ENCODE assay signal across 14 mouse cellular contexts in genomic region chr14:59396999-59397398, GRCm38 (mm10). TPM values are rescaled to one million over a fixed set of nuclear protein-coding genes. Genes with fewer than 3 reads are reported as not detected.
DNase-seq lines count a peak whose midpoint lies in the region; ATAC-seq lines count a peak whose summit lies in the region.
"Had no signal": no experiment of that assay in that cellular context is flagged by ENCODE, and none has a peak within 500 bp of the region (broad histone marks: within the 10 kb centered on the region; RNA-seq: fewer than 3 reads in every experiment).

No protein-coding gene starts in this region.

- ATAC-seq in CD4-positive, CD25-positive, alpha-beta regulatory T cell, adult 4 months, result peak; percentile 98
- no peak for ATAC-seq in kidney, embryonic 16.5 days (ENCODE audit: low FRiP score, low TSS enrichment)
- no peak for ATAC-seq in kidney, embryonic 15.5 days (replicated peaks; ENCODE audit: low FRiP score)
- ATAC-seq: midbrain, embryonic 13.5 days had no signal

- no peak overlapping the region for H3K4me2 ChIP-seq in kidney, embryonic 16.5 days (replicated peaks; ENCODE audit: low read depth, low read length)
- no peak overlapping the region for H3K4me2 ChIP-seq in kidney, embryonic 15.5 days
- H3K4me2 ChIP-seq: liver, embryonic 13.5 days; midbrain, embryonic 13.5 days; stomach, embryonic 15.5 days had no signal

- no peak overlapping the region for H3K27ac ChIP-seq in kidney, embryonic 16.5 days (ENCODE audit: low read length)
- H3K27ac ChIP-seq in kidney, embryonic 15.5 days, result no peak overlapping the region
- H3K27ac ChIP-seq: liver, embryonic 13.5 days; midbrain, embryonic 13.5 days; stomach, embryonic 15.5 days had no signal

- WGBS in kidney, embryonic 16.5 days, result 76% methylated on average over 2 of the region's 2 CpGs
- WGBS in kidney, embryonic 15.5 days, result 71% methylated on average over 2 of the region's 2 CpGs

- H3K27me3 ChIP-seq in kidney, embryonic 16.5 days (ENCODE audit: insufficient read depth, low read length), result no peaks in the 10 kb centered on the region
- no peaks in the 10 kb centered on the region for H3K27me3 ChIP-seq in kidney, embryonic 15.5 days
- H3K27me3 ChIP-seq: liver, embryonic 13.5 days; midbrain, embryonic 13.5 days; stomach, embryonic 15.5 days had no signal

- no peaks in the 10 kb centered on the region for H3K36me3 ChIP-seq in kidney, embryonic 16.5 days (ENCODE audit: insufficient read depth, low read length)
- H3K36me3 ChIP-seq in kidney, embryonic 15.5 days, result peaks cover 8% of the 10 kb centered on the region
- H3K36me3 ChIP-seq: stomach, embryonic 15.5 days had no signal

- H3K4me3 ChIP-seq in kidney, embryonic 16.5 days (ENCODE audit: low read length), result no peak overlapping the region
- H3K4me3 ChIP-seq in kidney, embryonic 15.5 days (replicated peaks), result no peak overlapping the region
- H3K4me3 ChIP-seq: liver, embryonic 13.5 days; midbrain, embryonic 13.5 days; stomach, embryonic 15.5 days had no signal

- DNase-seq in 416B (ENCODE audit: low read depth), result peak; percentile 27
- peak; percentile 16 for DNase-seq in lung, postnatal 36 days
- DNase-seq in spleen, postnatal 10 days (ENCODE audit: low spot score in 2 of 2), result peak; percentile 11 to 61
- no peak for DNase-seq in embryo, embryonic 11 days
- DNase-seq in adrenal gland, adult 2 months, result no peak
- DNase-seq: gastrocnemius, postnatal 25 days; heart, postnatal 14 days; kidney, adult 9 months; liver, embryonic 13.5 days had no signal

- no peak overlapping the region for H3K9ac ChIP-seq in kidney, embryonic 16.5 days (replicated peaks; ENCODE audit: low read length)
- H3K9ac ChIP-seq in kidney, embryonic 15.5 days, result no peak overlapping the region
- H3K9ac ChIP-seq: liver, embryonic 13.5 days; midbrain, embryonic 13.5 days; stomach, embryonic 15.5 days had no signal

- no peaks in the 10 kb centered on the region for H3K9me3 ChIP-seq in kidney, embryonic 16.5 days (ENCODE audit: low read length)
- no peaks in the 10 kb centered on the region for H3K9me3 ChIP-seq in kidney, embryonic 15.5 days (replicated peaks)
- H3K9me3 ChIP-seq: liver, embryonic 13.5 days; midbrain, embryonic 13.5 days; stomach, embryonic 15.5 days had no signal

- H3K4me1 ChIP-seq in kidney, embryonic 16.5 days (ENCODE audit: insufficient read depth, low read length), result no peaks in the 10 kb centered on the region
- H3K4me1 ChIP-seq in kidney, embryonic 15.5 days, result no peaks in the 10 kb centered on the region
- H3K4me1 ChIP-seq: liver, embryonic 13.5 days; midbrain, embryonic 13.5 days; stomach, embryonic 15.5 days had no signal

RNA-seq across cellular contexts. Expression of gene Phf11c, which starts 1.8 kb away (rescaled TPM):
- polyA plus RNA-seq in CD4-positive, CD25-positive, alpha-beta regulatory T cell, adult 4 months (2017; shearing (Covaris generic)), result 10 to 100 TPM; 25.6 TPM
- polyA plus RNA-seq in kidney, embryonic 16.5 days (2015; fragmentation: Nextera tagmentation; extraction: Ambion mirVana), result 0.50 and 0.74 TPM in 2 replicates
- under 1 TPM; 0.48 to 0.78 TPM for total RNA-seq in adrenal gland, adult 2 months (2021)
- polyA plus RNA-seq in adrenal gland, adult 2 months (2012; rRNA removed), result 0.08 and 0.09 TPM in 2 replicates
- polyA plus RNA-seq in kidney, embryonic 15.5 days (2015; fragmentation: Nextera tagmentation; extraction: Ambion mirVana), result 0.53 and 0.63 TPM in 2 replicates

RNA-seq across cellular contexts. Expression of gene Phf11d, which starts 31.7 kb away (rescaled TPM):
- polyA plus RNA-seq in CD4-positive, CD25-positive, alpha-beta regulatory T cell, adult 4 months (2017; shearing (Covaris generic)), result 10 to 100 TPM in 1 of 2 experiments, 1 to 10 TPM in 1; 9.5 to 13.8 TPM
- 0.91 and 1.3 TPM in 2 replicates for polyA plus RNA-seq in kidney, embryonic 16.5 days (2015; fragmentation: Nextera tagmentation; extraction: Ambion mirVana)
- total RNA-seq in adrenal gland, adult 2 months (2021), result 1 to 10 TPM; 6.2 to 6.7 TPM
- 3.7 and 4.1 TPM in 2 replicates for polyA plus RNA-seq in adrenal gland, adult 2 months (2012; rRNA removed)
- polyA plus RNA-seq in kidney, embryonic 15.5 days (2015; fragmentation: Nextera tagmentation; extraction: Ambion mirVana), result 0.71 and 1.1 TPM in 2 replicates

RNA-seq across cellular contexts. Expression of gene Setdb2, which starts 43.7 kb away (rescaled TPM):
- 10 to 100 TPM; 16.0 to 18.5 TPM for polyA plus RNA-seq in CD4-positive, CD25-positive, alpha-beta regulatory T cell, adult 4 months (2017; shearing (Covaris generic))
- 10.2 and 10.7 TPM in 2 replicates for polyA plus RNA-seq in kidney, embryonic 16.5 days (2015; fragmentation: Nextera tagmentation; extraction: Ambion mirVana)
- total RNA-seq in adrenal gland, adult 2 months (2021), result 1 to 10 TPM; 4.3 to 6.8 TPM
- 9.4 and 10.5 TPM in 2 replicates for polyA plus RNA-seq in adrenal gland, adult 2 months (2012; rRNA removed)
- polyA plus RNA-seq in kidney, embryonic 15.5 days (2015; fragmentation: Nextera tagmentation; extraction: Ambion mirVana), result 9.8 and 10.4 TPM in 2 replicates

RNA-seq across cellular contexts. Expression of gene Cab39l, which starts 43.8 kb away (rescaled TPM):
- polyA plus RNA-seq in CD4-positive, CD25-positive, alpha-beta regulatory T cell, adult 4 months (2017; shearing (Covaris generic)), result 10 to 100 TPM; 72.0 to 72.4 TPM
- polyA plus RNA-seq in kidney, embryonic 16.5 days (2015; fragmentation: Nextera tagmentation; extraction: Ambion mirVana), result 43.6 and 43.7 TPM in 2 replicates
- 10 to 100 TPM; 42.0 to 45.3 TPM for total RNA-seq in adrenal gland, adult 2 months (2021)
- 3.8 and 5.1 TPM in 2 replicates for polyA plus RNA-seq in adrenal gland, adult 2 months (2012; rRNA removed)
- polyA plus RNA-seq in kidney, embryonic 15.5 days (2015; fragmentation: Nextera tagmentation; extraction: Ambion mirVana), result 41.1 and 42.3 TPM in 2 replicates

RNA-seq across cellular contexts. Expression of gene Phf11b, which starts 55.8 kb away (rescaled TPM):
- polyA plus RNA-seq in CD4-positive, CD25-positive, alpha-beta regulatory T cell, adult 4 months (2017; shearing (Covaris generic)), result 100 to 1,000 TPM; 215 TPM
- polyA plus RNA-seq in kidney, embryonic 16.5 days (2015; fragmentation: Nextera tagmentation; extraction: Ambion mirVana), result 0.51 and 1.2 TPM in 2 replicates
- total RNA-seq in adrenal gland, adult 2 months (2021), result 1 to 10 TPM; 2.6 to 3.2 TPM
- polyA plus RNA-seq in adrenal gland, adult 2 months (2012; rRNA removed), result 0.49 and 0.55 TPM in 2 replicates
- polyA plus RNA-seq in kidney, embryonic 15.5 days (2015; fragmentation: Nextera tagmentation; extraction: Ambion mirVana), result 0.69 and 1.5 TPM in 2 replicates

Comparison
In these comparisons a context has a peak if more than half of its experiments do, and no peak if none do; other contexts are left out.
1. DNase-seq: peak in 416B (single experiment), lung, postnatal 36 days (single experiment) and spleen, postnatal 10 days (2 of 2); none in embryo, embryonic 11 days (single experiment) and adrenal gland, adult 2 months (single experiment).
2. RNA of gene Phf11c, which starts 1.8 kb away (polyA plus RNA-seq): 25.6 TPM in CD4-positive, CD25-positive, alpha-beta regulatory T cell, adult 4 months; 0.50 to 0.74 TPM in kidney, embryonic 16.5 days, 0.53 to 0.63 TPM in kidney, embryonic 15.5 days and 0.08 to 0.09 TPM in adrenal gland, adult 2 months; every median in the first group is over 10 times any median in the second.